Mouse (Mus musculus) G1E (cell line): ENCODE data around the gene Gm49353. TPM values are rescaled to one million over a fixed set of nuclear protein-coding genes. Genes with fewer than 3 reads are reported as not detected.

Experiments
- ATAC-seq: 2 replicates; pipeline ENCODE4 v1.8.0; 2016; ENCODE audit warnings: mild to moderate bottlenecking; ENCODE audit not compliant: insufficient number of reproducible peaks, poor library complexity, low FRiP score, severe bottlenecking; ENCODE audit errors: extremely low read depth
- DNase-seq: peaks from one replicate; pipeline ENCODE4 v3.0.0; 2012; ENCODE audit warnings: low spot score
- H3K27me3 ChIP-seq: 2 replicates; pipeline ENCODE4 v1.6.1; 2012; ENCODE audit warnings: mild to moderate bottlenecking, low read length, inconsistent platforms; ENCODE audit not compliant: insufficient read depth
- H3K36me3 ChIP-seq: replicated peaks from 2 replicates; pipeline ENCODE3; 2012; ENCODE audit warnings: mild to moderate bottlenecking, inconsistent platforms
- H3K4me1 ChIP-seq: 2 replicates; pipeline ENCODE4 v1.6.1; 2012; ENCODE audit warnings: low read depth, low read length, inconsistent platforms, mixed read lengths; ENCODE audit not compliant: insufficient read depth
- H3K4me3 ChIP-seq: 2 replicates; pipeline ENCODE4 v1.5.1; 2012; ENCODE audit warnings: low read depth, mild to moderate bottlenecking, inconsistent platforms, low read length, moderate library complexity, mixed read lengths
- H3K9me3 ChIP-seq: replicated peaks from 2 replicates; pipeline ENCODE4 v1.6.1; 2012; ENCODE audit warnings: inconsistent platforms
- CTCF ChIP-seq: IDR thresholded peaks from 2 replicates; pipeline ENCODE4 v1.5.1; 2012; ENCODE audit warnings: low read depth, low read length, inconsistent platforms, mixed read lengths
- GATA1 ChIP-seq: IDR thresholded peaks from 2 replicates; pipeline ENCODE4 v1.6.1; 2012; ENCODE audit warnings: borderline replicate concordance, low read length, inconsistent platforms, mixed read lengths
- GATA2 ChIP-seq: IDR thresholded peaks from 2 replicates; pipeline ENCODE4 v1.6.1; 2012; ENCODE audit warnings: low read depth, low read length, inconsistent platforms, borderline replicate concordance
- POLR2AphosphoS5 ChIP-seq: IDR thresholded peaks from 2 replicates; pipeline ENCODE4 v1.6.1; 2012; ENCODE audit warnings: low read depth, low read length, inconsistent platforms; ENCODE audit not compliant: insufficient replicate concordance
- TAL1 ChIP-seq: conservative IDR thresholded peaks from 2 replicates; pipeline ENCODE4 v1.6.1; 2012; ENCODE audit warnings: low read depth, low read length, inconsistent platforms, mixed read lengths
- polyA plus RNA-seq: library from polyadenylated mRNA; stranded (reverse); fragments of >175 nt; gene quantifications from 2 replicates; pipeline ENCODE4 v1.2.3, GENCODE M21; 2012
- total RNA-seq, 2 experiments: library from RNA; stranded (forward) in 1 of 2; stranded (reverse) in 1 of 2; fragments of 200-1000 nt in 1 of 2; fragments of >200 nt in 1 of 2; fragmentation: Nextera tagmentation in 1 of 2; gene quantifications; 2 replicates each; pipeline ENCODE4 v1.2.3; 2014 to 2017

Gm49353 gene
- total RNA-seq (2014; fragmentation: Nextera tagmentation) (not detected in 2 replicates), total RNA-seq (2017) (not detected in 2 replicates), polyA plus RNA-seq (not detected in 2 replicates)

DNA sequence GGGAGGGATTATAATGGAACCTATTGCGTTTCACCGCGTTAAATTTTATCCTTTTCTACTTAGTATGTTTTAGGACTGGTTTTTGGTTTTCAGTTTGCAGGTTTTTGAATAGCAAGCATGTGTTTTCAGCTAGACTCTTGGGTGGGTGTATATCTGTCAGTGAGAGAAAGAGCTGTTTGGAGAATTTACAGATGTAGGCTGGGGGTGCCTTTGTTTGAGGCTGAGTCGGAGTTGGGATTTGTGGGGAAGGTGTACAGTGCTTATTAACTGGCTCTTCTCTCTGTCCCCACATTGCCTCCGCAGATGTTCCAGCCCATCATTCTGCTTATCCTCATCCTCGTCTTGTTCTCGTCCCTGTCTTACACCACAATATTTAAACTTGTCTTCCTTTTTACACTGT, at the start of gene Gm49353:
Gene Gm49353, plus strand, starts transcription at position 313 of the 400 bp plus-strand sequence.
- H3K9me3 ChIP-seq = 0 out of 2 replicates have a peak, but pooled peaks cover 3% of the 10 kb centered on the region
- DNase-seq (no peak), ATAC-seq (no peak)
- H3K36me3 ChIP-seq = peaks cover 15% of the 10 kb centered on the region
- H3K4me3 ChIP-seq = no peak within 1 kb of the TSS
- peaks cover 2% of the 10 kb centered on the region; the same call in 1 of the 2 replicates for H3K4me1 ChIP-seq
- no peak for TF ChIP-seq GATA1
- no peak for TF ChIP-seq CTCF
- TF ChIP-seq GATA2 = no peak
- no peak for TF ChIP-seq TAL1
- no peak for TF ChIP-seq POLR2AphosphoS5
- peaks cover 3% of the 10 kb centered on the region; the same call in 1 of the 2 replicates for H3K27me3 ChIP-seq

GRCm38 (mm10) chr10:29155304-29155703, 43.5 kb upstream of the Gm49353 start:
- TF ChIP-seq TAL1 (no peak), POLR2AphosphoS5 (no peak), CTCF (no peak), GATA1 (no peak), GATA2 (no peak)
- H3K27me3 ChIP-seq = no peaks in the 10 kb centered on the region
- H3K4me1 ChIP-seq = no peaks in the 10 kb centered on the region
- H3K9me3 ChIP-seq = no peaks in the 10 kb centered on the region
- H3K36me3 ChIP-seq = no peaks in the 10 kb centered on the region
- no peak overlapping the region for H3K4me3 ChIP-seq
- ATAC-seq = no peak
- no peak for DNase-seq

GRCm38 (mm10) chr10:29161664-29162063, 37.1 kb upstream of the Gm49353 start:
- Histone ChIP-seq H3K36me3 (no peaks in the 10 kb centered on the region), H3K27me3 (no peaks in the 10 kb centered on the region), H3K4me1 (peaks cover 9% of the 10 kb centered on the region), H3K9me3 (no peaks in the 10 kb centered on the region), H3K4me3 (no peak overlapping the region)
- DNase-seq (no peak), ATAC-seq (peak; percentile 60)
- TF ChIP-seq TAL1 = peak; percentile 47; the same call in 1 of the 2 replicates
- no peak for TF ChIP-seq CTCF
- no peak for TF ChIP-seq POLR2AphosphoS5

- no peak for ATAC-seq
- H3K9me3 ChIP-seq = no peaks in the 10 kb centered on the region
- no peak for DNase-seq
Measured at GRCm38 (mm10) chr10:29173778-29174177, 25.0 kb upstream of the Gm49353 start.

DNA sequence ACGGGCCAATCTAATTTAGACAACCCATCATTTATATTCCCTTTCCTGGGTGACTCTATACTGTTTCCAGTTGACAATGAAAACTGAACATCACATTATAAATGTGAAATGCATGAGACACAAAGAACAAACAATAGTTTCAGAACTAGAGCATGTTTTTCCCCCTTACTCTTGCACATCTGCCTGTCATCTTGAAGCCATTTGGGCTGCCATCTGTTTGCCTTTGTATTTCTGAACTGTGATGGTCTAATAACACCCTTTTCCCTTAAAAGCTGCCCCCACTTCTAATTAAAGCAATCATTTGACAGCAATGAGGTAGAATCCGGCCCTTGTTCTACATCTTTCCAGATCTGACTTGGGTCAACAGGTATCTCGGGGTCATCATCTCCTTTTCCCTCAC, 23.1 kb upstream of the Gm49353 start:
- Histone ChIP-seq H3K4me1 (peaks cover 4% of the 10 kb centered on the region; the same call in 1 of the 2 replicates), H3K36me3 (no peaks in the 10 kb centered on the region), H3K27me3 (no peaks in the 10 kb centered on the region), H3K4me3 (no peak overlapping the region), H3K9me3 (no peaks in the 10 kb centered on the region)
- TF ChIP-seq TAL1 = no peak
- TF ChIP-seq GATA1 = no peak
- no peak for TF ChIP-seq POLR2AphosphoS5
- DNase-seq (no peak), ATAC-seq (no peak)

More at GRCm38 (mm10) chr10:29173778-29174177, 25.0 kb upstream of the Gm49353 start:
- no peak for TF ChIP-seq CTCF
- no peak for TF ChIP-seq POLR2AphosphoS5
- TF ChIP-seq TAL1 = no peak
- no peak for TF ChIP-seq GATA1
- TF ChIP-seq GATA2 = no peak
- H3K4me1 ChIP-seq = peaks cover 4% of the 10 kb centered on the region; the same call in 1 of the 2 replicates
- H3K36me3 ChIP-seq = no peaks in the 10 kb centered on the region
- H3K27me3 ChIP-seq = no peaks in the 10 kb centered on the region
- H3K4me3 ChIP-seq = no peak overlapping the region

- TF ChIP-seq POLR2AphosphoS5 (no peak), GATA1 (no peak), TAL1 (no peak), CTCF (no peak), GATA2 (no peak)
- ATAC-seq = no peak
Measured at GRCm38 (mm10) chr10:29176881-29177280, 21.9 kb upstream of the Gm49353 start.

More at GRCm38 (mm10) chr10:29176881-29177280, 21.9 kb upstream of the Gm49353 start:
- Histone ChIP-seq H3K9me3 (no peaks in the 10 kb centered on the region), H3K36me3 (no peaks in the 10 kb centered on the region), H3K4me1 (peaks cover 4% of the 10 kb centered on the region; the same call in 1 of the 2 replicates), H3K27me3 (no peaks in the 10 kb centered on the region), H3K4me3 (no peak overlapping the region)
- DNase-seq = no peak
